Mouse (Mus musculus) liver, embryonic 13.5 days (tissue): ENCODE results near the gene Phf23. TPM values are rescaled to one million over a fixed set of nuclear protein-coding genes. Genes with fewer than 3 reads are reported as not detected.

ENCODE experiments used
- ATAC-seq: fragments of 200-750 bp; cut with Nextera tagmentation; 2 replicates; pipeline ENCODE4 v1.8.0; 2017; ENCODE audit warnings: low read depth, mild to moderate bottlenecking, moderate number of reproducible peaks, moderate library complexity
- DNase-seq: peaks from one replicate; pipeline ENCODE4 v3.0.0; 2022
- H3K27ac ChIP-seq: fragments of 300-500 bp; sonication (generic); 2 replicates; pipeline ENCODE4 v1.5.1; 2015; ENCODE audit warnings: moderate library complexity, mild to moderate bottlenecking, inconsistent platforms
- H3K27me3 ChIP-seq: fragments of 300-500 bp; sonication (generic); 2 replicates; pipeline ENCODE4 v1.6.1; 2015; ENCODE audit warnings: mild to moderate bottlenecking, inconsistent platforms
- H3K36me3 ChIP-seq: fragments of 300-500 bp; sonication (generic); 2 replicates; pipeline ENCODE4 v1.6.1; 2015; ENCODE audit warnings: mild to moderate bottlenecking, inconsistent platforms
- H3K4me1 ChIP-seq: fragments of 300-500 bp; sonication (generic); replicated peaks from 2 replicates; pipeline ENCODE4 v1.6.1; 2015; ENCODE audit warnings: inconsistent platforms
- H3K4me2 ChIP-seq: fragments of 300-500 bp; sonication (generic); 2 replicates; pipeline ENCODE4 v1.6.1; 2015; ENCODE audit warnings: inconsistent platforms, mild to moderate bottlenecking, moderate library complexity
- H3K4me3 ChIP-seq: fragments of 300-500 bp; sonication (generic); replicated peaks from 2 replicates; pipeline ENCODE4 v1.5.1; 2015; ENCODE audit warnings: mild to moderate bottlenecking, inconsistent platforms
- H3K9ac ChIP-seq: fragments of 300-500 bp; sonication (generic); 2 replicates; pipeline ENCODE4 v1.6.1; 2015; ENCODE audit warnings: mild to moderate bottlenecking, inconsistent platforms
- H3K9me3 ChIP-seq: fragments of 300-500 bp; sonication (generic); replicated peaks from 2 replicates; pipeline ENCODE4 v1.6.1; 2016; ENCODE audit warnings: inconsistent platforms
- WGBS: fragments of 180-500 bp; shearing (Covaris S2); methylation state at CpG from one replicate; pipeline ENCODE4 v1.1.7; 2015; ENCODE audit not compliant: insufficient replicate concordance; 5-methylcytosine and 5-hydroxymethylcytosine counted together
- polyA plus RNA-seq: library from polyadenylated mRNA; unstranded; fragments of >200 nt; fragmentation: Nextera tagmentation; extraction: Ambion mirVana; gene quantifications from 2 replicates; pipeline ENCODE4 v1.2.1, GENCODE M21; 2015

Phf23 gene
- polyA plus RNA-seq, 1 experiment from 2014 or later, result 29.8 TPM

GRCm38 (mm10) chr11:69979827-69980195 lies 15.8 kb upstream of the Phf23 start:
- Histone ChIP-seq H3K27ac (peak overlapping the region; percentile 98), H3K36me3 (peaks cover 48% of the 10 kb centered on the region), H3K4me1 (peaks cover 36% of the 10 kb centered on the region), H3K27me3 (no peaks in the 10 kb centered on the region), H3K9ac (peak overlapping the region; percentile 99), H3K9me3 (no peaks in the 10 kb centered on the region), H3K4me2 (peak overlapping the region; percentile 95), H3K4me3 (peak overlapping the region; percentile 99)
- WGBS, result 1% methylated on average over 16 of the region's 16 CpGs
- ATAC-seq (peak; percentile 30), DNase-seq (no peak)

GRCm38 (mm10) chr11:69980196-69981140 lies 15.1 kb upstream of the Phf23 start:
- Histone ChIP-seq H3K9ac (peak overlapping the region; percentile 99), H3K36me3 (peaks cover 49% of the 10 kb centered on the region), H3K27me3 (no peaks in the 10 kb centered on the region), H3K4me2 (peak overlapping the region; percentile 95), H3K4me1 (peaks cover 36% of the 10 kb centered on the region), H3K4me3 (peak overlapping the region; percentile 99), H3K27ac (peak overlapping the region; percentile 98), H3K9me3 (no peaks in the 10 kb centered on the region)
- DNase-seq (peak; percentile 98), ATAC-seq (peak; percentile 90)
- 1% methylated on average over 44 of the region's 60 CpGs for WGBS

GRCm38 (mm10) chr11:69981141-69981762 lies 14.3 kb upstream of the Phf23 start, which contains the start of gene Ctdnep1:
Gene Ctdnep1, plus strand, starts transcription at chr11:69981156.
- Histone ChIP-seq H3K9ac (peak within 1 kb of the TSS; percentile 99), H3K27me3 (no peaks in the 10 kb centered on the region), H3K27ac (peak within 1 kb of the TSS; percentile 98), H3K9me3 (no peaks in the 10 kb centered on the region), H3K4me3 (peak within 1 kb of the TSS; percentile 99), H3K4me1 (peaks cover 36% of the 10 kb centered on the region), H3K36me3 (peaks cover 55% of the 10 kb centered on the region), H3K4me2 (peak within 1 kb of the TSS; percentile 95)
- ATAC-seq (0 out of 2 replicates have a peak, but pooled peaks have one; percentile 1), DNase-seq (no peak)
- WGBS, result under 1% methylated on average over 43 of the region's 43 CpGs

- Histone ChIP-seq H3K36me3 (peaks cover 57% of the 10 kb centered on the region), H3K9me3 (no peaks in the 10 kb centered on the region)
Measured at GRCm38 (mm10) chr11:69982225-69982624, 13.4 kb upstream of the Phf23 start, which contains the start of gene Elp5. Gene Elp5, minus strand, starts transcription at chr11:69982517.

GRCm38 (mm10) chr11:69982877-69983276 lies 12.7 kb upstream of the Phf23 start:
- DNase-seq (no peak), ATAC-seq (no peak)
- Histone ChIP-seq H3K4me1 (peaks cover 34% of the 10 kb centered on the region), H3K4me2 (peak overlapping the region; percentile 95), H3K9me3 (no peaks in the 10 kb centered on the region), H3K27ac (peak overlapping the region; percentile 98), H3K9ac (peak overlapping the region; percentile 99), H3K36me3 (peaks cover 59% of the 10 kb centered on the region), H3K27me3 (no peaks in the 10 kb centered on the region), H3K4me3 (peak overlapping the region; percentile 99)
- WGBS, result 29% methylated on average over 5 of the region's 5 CpGs

More at GRCm38 (mm10) chr11:69982225-69982624, 13.4 kb upstream of the Phf23 start, which contains the start of gene Elp5:
- H3K4me1 ChIP-seq, result peaks cover 34% of the 10 kb centered on the region
- peak within 1 kb of the TSS; percentile 99 for H3K4me3 ChIP-seq
- peak within 1 kb of the TSS; percentile 99 for H3K9ac ChIP-seq
- whole genome bisulfite sequencing, result 49% methylated on average over 8 of the region's 8 CpGs
- H3K4me2 ChIP-seq, result peak within 1 kb of the TSS; percentile 95
- no peaks in the 10 kb centered on the region for H3K27me3 ChIP-seq
- DNase-seq (no peak), ATAC-seq (no peak)
- peak within 1 kb of the TSS; percentile 98 for H3K27ac ChIP-seq

GRCm38 (mm10) chr11:69983377-69983776 lies 12.2 kb upstream of the Phf23 start:
- H3K4me1 ChIP-seq, result peaks cover 34% of the 10 kb centered on the region
- ATAC-seq (no peak), DNase-seq (no peak)
- H3K36me3 ChIP-seq, result peaks cover 59% of the 10 kb centered on the region
- H3K9ac ChIP-seq, result peak overlapping the region; percentile 99
- H3K9me3 ChIP-seq, result no peaks in the 10 kb centered on the region
- no peaks in the 10 kb centered on the region for H3K27me3 ChIP-seq
- H3K4me2 ChIP-seq, result peak overlapping the region; percentile 95
- H3K27ac ChIP-seq, result peak overlapping the region; percentile 98
- 83% methylated on average over 4 of the region's 4 CpGs for WGBS
- peak overlapping the region; percentile 99 for H3K4me3 ChIP-seq

- Histone ChIP-seq H3K9me3 (no peaks in the 10 kb centered on the region), H3K36me3 (peaks cover 64% of the 10 kb centered on the region)
Measured at GRCm38 (mm10) chr11:69984431-69984830, 11.1 kb upstream of the Phf23 start.

GRCm38 (mm10) chr11:69989949-69990348 lies 5.6 kb upstream of the Phf23 start:
- H3K4me3 ChIP-seq, result no peak overlapping the region
- H3K4me1 ChIP-seq, result peaks cover 33% of the 10 kb centered on the region
- DNase-seq (no peak), ATAC-seq (no peak)
- peaks cover 70% of the 10 kb centered on the region for H3K36me3 ChIP-seq
- no peaks in the 10 kb centered on the region for H3K9me3 ChIP-seq
- WGBS, result 86% methylated on average over 8 of the region's 8 CpGs
- peak overlapping the region; percentile 67; the same call in 1 of the 2 replicates for H3K9ac ChIP-seq
- peak overlapping the region; percentile 98 for H3K27ac ChIP-seq
- peak overlapping the region; percentile 78 for H3K4me2 ChIP-seq
- no peaks in the 10 kb centered on the region for H3K27me3 ChIP-seq

More at GRCm38 (mm10) chr11:69984431-69984830, 11.1 kb upstream of the Phf23 start:
- DNase-seq (no peak), ATAC-seq (no peak)
- 89% methylated on average over 8 of the region's 8 CpGs for WGBS
- H3K4me2 ChIP-seq, result no peak overlapping the region
- no peak overlapping the region for H3K9ac ChIP-seq
- no peaks in the 10 kb centered on the region for H3K27me3 ChIP-seq
- peaks cover 25% of the 10 kb centered on the region for H3K4me1 ChIP-seq
- H3K4me3 ChIP-seq, result no peak overlapping the region
- no peak overlapping the region for H3K27ac ChIP-seq

GRCm38 (mm10) chr11:69990850-69991691 lies 4.5 kb upstream of the Phf23 start, which contains the start of gene Gabarap:
Gene Gabarap, plus strand, starts transcription at chr11:69991143.
- Histone ChIP-seq H3K9ac (peak within 1 kb of the TSS; percentile 86), H3K4me2 (peak within 1 kb of the TSS; percentile 78), H3K27me3 (no peaks in the 10 kb centered on the region), H3K4me1 (peaks cover 33% of the 10 kb centered on the region), H3K27ac (peak within 1 kb of the TSS; percentile 98), H3K9me3 (no peaks in the 10 kb centered on the region), H3K36me3 (peaks cover 60% of the 10 kb centered on the region), H3K4me3 (peak within 1 kb of the TSS; percentile 74)
- under 1% methylated on average over 40 of the region's 40 CpGs for WGBS
- peak; percentile 93 for DNase-seq
- ATAC-seq, result peak; percentile 65

GRCm38 (mm10) chr11:69991711-69992110 lies 3.9 kb upstream of the Phf23 start:
- peaks cover 53% of the 10 kb centered on the region for H3K36me3 ChIP-seq

More at GRCm38 (mm10) chr11:69991711-69992110, 3.9 kb upstream of the Phf23 start:
- ATAC-seq (peak; percentile 21; the same call in 1 of the 2 replicates), DNase-seq (no peak)
- Histone ChIP-seq H3K27ac (peak overlapping the region; percentile 98), H3K4me1 (peaks cover 33% of the 10 kb centered on the region), H3K9me3 (no peaks in the 10 kb centered on the region), H3K27me3 (no peaks in the 10 kb centered on the region), H3K9ac (peak overlapping the region; percentile 86), H3K4me3 (peak overlapping the region; percentile 74), H3K4me2 (peak overlapping the region; percentile 78)
- under 1% methylated on average over 15 of the region's 15 CpGs for WGBS
